Mouse (Mus musculus) adrenal gland, postnatal 10 days (tissue): Measurements from ENCODE around the gene Sympk. TPM values are rescaled to one million over a fixed set of nuclear protein-coding genes. Genes with fewer than 3 reads are reported as not detected.
A peak's percentile ranks its signal among the peaks of the same experiment; 100 is the strongest.

Experiments used
- DNase-seq: peaks from one replicate; pipeline ENCODE4 v3.0.0; 2021; ENCODE audit warnings: mixed read lengths
- total RNA-seq, 2 experiments: library from RNA; stranded (reverse); gene quantifications; 2 replicates each; pipeline ENCODE4 v1.2.3; 2021

Gene Sympk
- total RNA-seq, 2 experiments from 2014 or later, result 78.0 to 89.0 TPM

- peak; percentile 50 for DNase-seq
Measured at GRCm38 (mm10) chr7:19084277-19084771, 60.1 kb downstream of the Sympk start.

- DNase-seq, result no peak
Measured at GRCm38 (mm10) chr7:19084921-19085473, 60.8 kb downstream of the Sympk start.

- no peak for DNase-seq
Measured at GRCm38 (mm10) chr7:19085495-19085894, 61.3 kb downstream of the Sympk start.

- peak; percentile 85 for DNase-seq
Measured at GRCm38 (mm10) chr7:19086042-19086441, 61.9 kb downstream of the Sympk start.

- DNase-seq, result no peak
Measured at GRCm38 (mm10) chr7:19086760-19087159, 62.6 kb downstream of the Sympk start.

- peak; percentile 81 for DNase-seq
Measured at GRCm38 (mm10) chr7:19088813-19089212, 64.6 kb downstream of the Sympk start.

- no peak for DNase-seq
Measured at GRCm38 (mm10) chr7:19091913-19092312, 67.7 kb downstream of the Sympk start.

GRCm38 (mm10) chr7:19092381-19093173 lies 68.4 kb downstream of the Sympk start:
- peak; percentile 69 for DNase-seq

- DNase-seq, result peak; percentile 94
Measured at GRCm38 (mm10) chr7:19093174-19093521, 69.0 kb downstream of the Sympk start.

GRCm38 (mm10) chr7:19093537-19094385 lies 69.6 kb downstream of the Sympk start:
- peak; percentile 98 for DNase-seq

GRCm38 (mm10) chr7:19094471-19094825 lies 70.3 kb downstream of the Sympk start, which contains the start of gene Six5:
Gene Six5 (plus strand): TSS chr7:19094594.
- DNase-seq, result no peak

GRCm38 (mm10) chr7:19094826-19095750 lies 70.9 kb downstream of the Sympk start:
- peak; percentile 73 for DNase-seq

GRCm38 (mm10) chr7:19095751-19096110 lies 71.6 kb downstream of the Sympk start:
- peak; percentile 89 for DNase-seq

- DNase-seq, result no peak
Measured at GRCm38 (mm10) chr7:19096421-19096976, 72.3 kb downstream of the Sympk start.

GRCm38 (mm10) chr7:19097217-19097616 lies 73.0 kb downstream of the Sympk start:
- DNase-seq, result no peak

GRCm38 (mm10) chr7:19097863-19098262 lies 73.7 kb downstream of the Sympk start:
- DNase-seq, result no peak

GRCm38 (mm10) chr7:19098811-19099210 lies 74.6 kb downstream of the Sympk start:
- no peak for DNase-seq

GRCm38 (mm10) chr7:19100290-19100689 lies 76.1 kb downstream of the Sympk start:
- no peak for DNase-seq

- DNase-seq, result no peak
Measured at GRCm38 (mm10) chr7:19103741-19104140, 79.6 kb downstream of the Sympk start.
